Mouse (Mus musculus): Measurements from ENCODE around the gene Sptbn1. TPM values are rescaled to one million over a fixed set of nuclear protein-coding genes. Genes with fewer than 3 reads are reported as not detected.

Sptbn1 gene
- polyA plus RNA-seq, 1 experiment from 2014 or later: 188 TPM

DNA sequence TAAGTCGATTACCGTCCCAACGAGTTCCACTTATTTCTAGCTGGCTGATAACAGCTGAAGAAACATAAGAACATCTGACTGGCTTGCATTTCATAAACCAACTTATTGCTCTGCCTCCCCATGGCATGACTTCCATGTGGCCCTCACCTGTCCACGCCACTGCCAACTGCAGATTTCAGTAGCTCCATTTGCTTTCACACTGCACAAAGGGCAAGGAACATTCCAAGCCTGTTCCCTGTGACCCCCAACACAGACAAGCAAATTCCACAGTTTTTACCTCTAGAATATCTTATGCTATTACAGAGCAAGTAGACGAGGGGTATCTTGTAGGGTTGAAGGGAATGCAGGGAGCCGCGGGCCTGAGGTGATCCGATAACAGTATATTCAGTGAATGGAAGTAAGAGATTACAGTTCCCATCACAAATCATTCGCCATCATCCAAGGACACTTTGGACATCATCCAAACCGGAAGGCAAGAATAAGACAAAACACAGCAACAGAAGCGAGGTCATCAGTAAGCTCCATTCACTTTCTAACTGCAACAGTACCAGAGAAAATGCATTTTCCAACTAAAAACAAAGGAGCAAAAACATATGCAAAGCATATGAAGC lies 16.6 kb downstream of the Sptbn1 start:
- Histone ChIP-seq H3K9me3 (replicated peaks) (no peaks in the 10 kb centered on the region), H3K27me3 (replicated peaks) (no peaks in the 10 kb centered on the region), H3K4me2 (no peak overlapping the region), H3K36me3 (peaks cover 13% of the 10 kb centered on the region), H3K4me3 (no peak overlapping the region), H3K27ac (ENCODE audit: poor library complexity, severe bottlenecking) (peak overlapping the region; percentile 39), H3K9ac (no peak overlapping the region), H3K4me1 (replicated peaks) (peaks cover 52% of the 10 kb centered on the region)
- ATAC-seq (ENCODE audit: insufficient number of reproducible peaks, low FRiP score): no peak
- WGBS: 56% methylated on average over 11 of the region's 11 CpGs

- no peaks in the 10 kb centered on the region for H3K9me3 ChIP-seq (replicated peaks)
- H3K4me2 ChIP-seq: 0 out of 2 replicates have a peak overlapping the region, but pooled peaks have one; percentile 20
- ATAC-seq (ENCODE audit: insufficient number of reproducible peaks, low FRiP score): peak; percentile 53; the same call in 1 of the 2 replicates
- no peak overlapping the region for H3K4me3 ChIP-seq
- no peak overlapping the region for H3K9ac ChIP-seq
- peak overlapping the region; percentile 73 for H3K27ac ChIP-seq (ENCODE audit: poor library complexity, severe bottlenecking)
- peaks cover 62% of the 10 kb centered on the region for H3K4me1 ChIP-seq (replicated peaks)
- no peaks in the 10 kb centered on the region for H3K27me3 ChIP-seq (replicated peaks)
- WGBS: 37% methylated on average over 4 of the region's 4 CpGs
- H3K36me3 ChIP-seq: peaks cover 7% of the 10 kb centered on the region; the same call in 1 of the 2 replicates
These were observed 18.4 kb downstream of the Sptbn1 start for GRCm38 (mm10) chr11:30249452-30250016.

GRCm38 (mm10) chr11:30247106-30247505 lies 20.9 kb downstream of the Sptbn1 start:
- ATAC-seq (ENCODE audit: insufficient number of reproducible peaks, low FRiP score): no peak
- H3K36me3 ChIP-seq: no peaks in the 10 kb centered on the region
- H3K9me3 ChIP-seq (replicated peaks): no peaks in the 10 kb centered on the region
- H3K9ac ChIP-seq: no peak overlapping the region
- peak overlapping the region; percentile 85 for H3K27ac ChIP-seq (ENCODE audit: poor library complexity, severe bottlenecking)
- H3K4me1 ChIP-seq (replicated peaks): peaks cover 79% of the 10 kb centered on the region
- no peak overlapping the region for H3K4me2 ChIP-seq
- H3K4me3 ChIP-seq: no peak overlapping the region
- WGBS: 55% methylated on average over 1 of the region's 1 CpGs
- H3K27me3 ChIP-seq (replicated peaks): no peaks in the 10 kb centered on the region

DNA sequence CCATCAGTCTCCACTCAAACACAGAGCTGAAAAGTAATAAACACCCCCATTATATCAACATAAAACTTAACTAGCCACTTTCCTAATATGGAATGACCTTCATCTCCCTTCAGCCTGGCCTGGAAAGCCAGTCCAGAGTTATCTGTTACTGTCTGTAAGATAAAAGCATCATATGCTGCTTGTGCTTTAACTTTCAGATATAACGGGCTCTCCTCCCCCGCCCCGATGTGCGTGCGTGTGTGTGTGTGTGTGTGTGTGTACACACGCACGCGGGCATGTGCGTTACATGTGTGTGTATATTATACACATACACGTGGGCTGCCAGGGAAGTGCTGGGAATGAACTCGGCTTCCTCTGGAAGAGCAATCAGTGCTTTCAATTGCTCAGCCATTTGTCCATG lies 21.8 kb downstream of the Sptbn1 start:
- peak overlapping the region; percentile 44; the same call in 1 of the 2 replicates for H3K4me2 ChIP-seq
- H3K9me3 ChIP-seq (replicated peaks): no peaks in the 10 kb centered on the region
- no peaks in the 10 kb centered on the region for H3K27me3 ChIP-seq (replicated peaks)
- H3K27ac ChIP-seq (ENCODE audit: poor library complexity, severe bottlenecking): peak overlapping the region; percentile 85
- no peaks in the 10 kb centered on the region for H3K36me3 ChIP-seq
- 43% methylated on average over 11 of the region's 11 CpGs for WGBS
- H3K9ac ChIP-seq: no peak overlapping the region
- H3K4me1 ChIP-seq (replicated peaks): peaks cover 82% of the 10 kb centered on the region
- H3K4me3 ChIP-seq: no peak overlapping the region
- no peak for ATAC-seq (ENCODE audit: insufficient number of reproducible peaks, low FRiP score)

GRCm38 (mm10) chr11:30244172-30244571 lies 23.8 kb downstream of the Sptbn1 start:
- H3K27ac ChIP-seq (ENCODE audit: poor library complexity, severe bottlenecking): no peak overlapping the region
- WGBS: 48% methylated on average over 1 of the region's 1 CpGs
- H3K9me3 ChIP-seq (replicated peaks): no peaks in the 10 kb centered on the region

GRCm38 (mm10) chr11:30243591-30243990 lies 24.4 kb downstream of the Sptbn1 start:
- Histone ChIP-seq H3K4me1 (replicated peaks) (peaks cover 73% of the 10 kb centered on the region), H3K36me3 (peaks cover 7% of the 10 kb centered on the region; the same call in 1 of the 2 replicates), H3K4me2 (peak overlapping the region; percentile 14; the same call in 1 of the 2 replicates), H3K9me3 (replicated peaks) (no peaks in the 10 kb centered on the region), H3K27ac (ENCODE audit: poor library complexity, severe bottlenecking) (peak overlapping the region; percentile 53), H3K4me3 (no peak overlapping the region), H3K9ac (no peak overlapping the region), H3K27me3 (replicated peaks) (no peaks in the 10 kb centered on the region)
- peak; percentile 22; the same call in 1 of the 2 replicates for ATAC-seq (ENCODE audit: insufficient number of reproducible peaks, low FRiP score)
- WGBS: 41% methylated on average over 3 of the region's 3 CpGs

More at GRCm38 (mm10) chr11:30244172-30244571, 23.8 kb downstream of the Sptbn1 start:
- Histone ChIP-seq H3K36me3 (peaks cover 7% of the 10 kb centered on the region; the same call in 1 of the 2 replicates), H3K27me3 (replicated peaks) (no peaks in the 10 kb centered on the region), H3K9ac (no peak overlapping the region), H3K4me1 (replicated peaks) (peaks cover 75% of the 10 kb centered on the region), H3K4me2 (no peak overlapping the region), H3K4me3 (no peak overlapping the region)
- ATAC-seq (ENCODE audit: insufficient number of reproducible peaks, low FRiP score): no peak

DNA sequence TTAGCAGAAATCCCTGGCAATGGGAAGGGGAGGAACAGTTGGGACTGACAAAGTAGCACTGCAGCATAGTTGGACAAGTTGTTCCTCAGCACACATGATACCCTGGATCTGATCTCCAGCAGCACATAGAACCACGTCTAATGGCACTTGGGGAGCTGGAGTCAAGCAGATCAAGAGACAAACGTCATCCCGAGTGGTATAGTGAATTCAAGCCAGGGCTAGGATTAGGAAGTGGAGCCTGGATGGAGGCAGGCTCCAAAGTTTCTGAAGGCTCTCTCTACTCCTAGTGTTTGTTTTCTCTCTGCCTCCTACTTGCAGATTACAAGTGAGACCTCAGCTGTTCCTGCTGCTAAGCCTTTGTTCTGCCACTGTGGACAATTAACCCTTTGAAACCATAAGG lies 27.1 kb downstream of the Sptbn1 start:
- ATAC-seq (ENCODE audit: insufficient number of reproducible peaks, low FRiP score): no peak
- H3K27ac ChIP-seq (ENCODE audit: poor library complexity, severe bottlenecking): peak overlapping the region; percentile 41; the same call in 1 of the 2 replicates
- WGBS: 27% methylated on average over 3 of the region's 3 CpGs
- H3K27me3 ChIP-seq (replicated peaks): no peaks in the 10 kb centered on the region
- no peak overlapping the region for H3K9ac ChIP-seq
- no peak overlapping the region for H3K4me3 ChIP-seq
- peaks cover 62% of the 10 kb centered on the region for H3K4me1 ChIP-seq (replicated peaks)
- no peak overlapping the region for H3K4me2 ChIP-seq
- H3K9me3 ChIP-seq (replicated peaks): no peaks in the 10 kb centered on the region
- H3K36me3 ChIP-seq: peaks cover 13% of the 10 kb centered on the region

DNA sequence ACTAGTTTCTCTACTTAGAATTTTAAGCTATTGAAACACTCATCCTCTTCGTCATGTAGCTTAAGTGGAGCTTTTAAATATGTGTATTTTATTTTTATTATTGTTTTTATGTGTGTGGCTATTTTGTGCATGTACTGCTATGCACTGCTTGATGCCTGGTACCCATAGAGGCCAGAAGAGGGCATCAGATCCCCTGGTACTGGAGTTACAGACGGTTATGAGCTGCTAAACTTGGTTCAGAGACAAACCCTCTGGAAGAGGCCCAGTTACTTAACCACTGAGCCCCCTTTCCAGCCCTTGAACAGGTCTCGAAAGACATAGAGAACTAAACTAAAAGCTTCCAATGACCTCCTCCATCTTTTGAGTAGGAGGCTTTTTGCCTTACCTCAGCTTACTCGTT lies 30.0 kb downstream of the Sptbn1 start:
- no peak overlapping the region for H3K9ac ChIP-seq
- H3K27ac ChIP-seq (ENCODE audit: poor library complexity, severe bottlenecking): no peak overlapping the region
- ATAC-seq (ENCODE audit: insufficient number of reproducible peaks, low FRiP score): no peak
- no peak overlapping the region for H3K4me2 ChIP-seq
- H3K4me1 ChIP-seq (replicated peaks): peaks cover 46% of the 10 kb centered on the region
- H3K27me3 ChIP-seq (replicated peaks): no peaks in the 10 kb centered on the region
- H3K36me3 ChIP-seq: peaks cover 30% of the 10 kb centered on the region
- no peak overlapping the region for H3K4me3 ChIP-seq
- H3K9me3 ChIP-seq (replicated peaks): no peaks in the 10 kb centered on the region
- 66% methylated on average over 4 of the region's 4 CpGs for WGBS

DNA sequence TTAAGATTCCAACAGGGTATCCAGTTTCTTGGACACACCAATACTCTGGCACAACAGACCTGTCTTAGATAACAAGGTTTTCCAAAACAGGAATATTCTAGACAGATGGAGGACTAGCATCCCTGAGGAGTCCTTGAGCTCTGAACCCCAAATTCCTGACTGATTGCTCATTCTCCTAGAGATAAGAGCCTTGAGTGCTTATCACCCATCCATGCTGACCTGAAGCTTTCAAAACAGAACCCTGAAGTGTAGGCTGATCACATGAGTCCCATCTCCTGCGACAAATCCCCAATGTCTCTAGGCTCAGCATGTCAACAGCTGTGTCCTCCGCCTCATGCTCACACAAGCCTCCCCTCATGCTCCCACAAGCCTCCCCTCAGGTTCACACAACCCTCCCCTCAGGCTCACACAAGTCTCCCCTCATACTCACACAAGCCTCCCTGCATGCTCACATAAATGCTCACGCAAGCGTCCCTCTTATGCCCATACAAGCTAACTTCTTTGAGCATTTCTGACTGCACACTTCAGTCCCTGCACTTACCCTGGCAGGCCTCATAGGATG lies 31.2 kb downstream of the Sptbn1 start:
- peaks cover 42% of the 10 kb centered on the region for H3K4me1 ChIP-seq (replicated peaks)
- 0 out of 2 replicates have a peak overlapping the region, but pooled peaks have one; percentile 24 for H3K9ac ChIP-seq

DNA sequence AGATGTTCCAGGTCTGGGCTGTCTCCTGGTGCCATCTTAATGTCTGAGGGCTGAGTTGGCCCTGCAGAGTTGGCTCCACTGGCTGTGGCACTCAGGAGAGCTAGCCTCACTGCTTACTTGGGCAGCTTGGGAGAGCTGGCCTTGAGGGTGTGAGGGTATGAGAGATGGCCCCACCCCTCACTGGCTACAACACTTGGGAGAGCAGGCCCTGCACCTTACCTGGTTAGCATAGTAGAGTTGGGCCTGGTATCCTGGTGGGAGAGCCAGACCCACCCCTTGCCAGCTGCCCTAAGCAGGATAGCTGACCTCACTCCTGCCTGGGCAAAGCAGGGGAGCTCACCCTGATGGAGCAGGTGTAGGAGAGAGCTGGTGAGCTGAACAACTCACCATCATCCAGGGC lies 32.3 kb downstream of the Sptbn1 start:
- no peak overlapping the region for H3K9ac ChIP-seq
- H3K4me1 ChIP-seq (replicated peaks): peaks cover 42% of the 10 kb centered on the region
- H3K9me3 ChIP-seq (replicated peaks): no peaks in the 10 kb centered on the region
- ATAC-seq (ENCODE audit: insufficient number of reproducible peaks, low FRiP score): no peak; the same call in 1 of the 2 replicates
- H3K4me2 ChIP-seq: no peak overlapping the region
- no peak overlapping the region for H3K27ac ChIP-seq (ENCODE audit: poor library complexity, severe bottlenecking)
- no peak overlapping the region for H3K4me3 ChIP-seq
- peaks cover 30% of the 10 kb centered on the region for H3K36me3 ChIP-seq
- H3K27me3 ChIP-seq (replicated peaks): no peaks in the 10 kb centered on the region

More for the DNA sequence above, 31.2 kb downstream of the Sptbn1 start:
- H3K4me3 ChIP-seq: no peak overlapping the region
- H3K27ac ChIP-seq (ENCODE audit: poor library complexity, severe bottlenecking): peak overlapping the region; percentile 67
- ATAC-seq (ENCODE audit: insufficient number of reproducible peaks, low FRiP score): no peak
- no peak overlapping the region; the same call in 1 of the 2 replicates for H3K4me2 ChIP-seq
- H3K27me3 ChIP-seq (replicated peaks): no peaks in the 10 kb centered on the region
- WGBS: 32% methylated on average over 4 of the region's 4 CpGs
- H3K9me3 ChIP-seq (replicated peaks): no peaks in the 10 kb centered on the region
- peaks cover 30% of the 10 kb centered on the region for H3K36me3 ChIP-seq

- no peak overlapping the region for H3K4me2 ChIP-seq
- no peak overlapping the region for H3K9ac ChIP-seq
- H3K4me1 ChIP-seq (replicated peaks): peaks cover 43% of the 10 kb centered on the region
- no peak overlapping the region for H3K27ac ChIP-seq (ENCODE audit: poor library complexity, severe bottlenecking)
- H3K36me3 ChIP-seq: peaks cover 26% of the 10 kb centered on the region
- ATAC-seq (ENCODE audit: insufficient number of reproducible peaks, low FRiP score): no peak
- H3K9me3 ChIP-seq (replicated peaks): no peaks in the 10 kb centered on the region
- no peaks in the 10 kb centered on the region for H3K27me3 ChIP-seq (replicated peaks)
- WGBS: 74% methylated on average over 2 of the region's 2 CpGs
- H3K4me3 ChIP-seq: no peak overlapping the region
These were observed 32.8 kb downstream of the Sptbn1 start for GRCm38 (mm10) chr11:30235218-30235617.

Measured in heart, embryonic 12.5 days (tissue).